Mouse (Mus musculus) liver, postnatal 0 days (tissue): ENCODE measurements around the gene Mbnl2.

Experiments
- CTCF ChIP-seq: sonication (generic); IDR thresholded peaks from 2 replicates; pipeline ENCODE4 v1.5.1; 2016; ENCODE audit warnings: antibody characterized with exemption, low read depth
- EP300 ChIP-seq: IDR thresholded peaks from 2 replicates; pipeline ENCODE4 v1.6.1; 2016; ENCODE audit warnings: antibody characterized with exemption, low read depth, mild to moderate bottlenecking

GRCm38 (mm10) chr14:120392441-120392840 is 117.0 kb downstream of the Mbnl2 start:
- TF ChIP-seq CTCF (no peak), EP300 (no peak)
